Mouse (Mus musculus) layer of hippocampus, adult 9-11 months (tissue): ENCODE measurements around the gene Nme9.
A peak's percentile ranks its signal among the peaks of the same experiment; 100 is the strongest.

Experiments used
- DNase-seq: peaks from one replicate; pipeline ENCODE4 v3.0.0; 2022

Gene Nme9

GRCm38 (mm10) chr9:99437031-99437764 lies 14.1 kb upstream of the Nme9 start, which contains the start of gene Mras:
Gene Mras, minus strand, starts transcription at chr9:99437381.
- DNase-seq = no peak

- no peak for DNase-seq
These were observed 13.3 kb upstream of the Nme9 start for GRCm38 (mm10) chr9:99437781-99438565.

GRCm38 (mm10) chr9:99439064-99439463 lies 12.2 kb upstream of the Nme9 start:
- no peak for DNase-seq

- peak; percentile 62 for DNase-seq
These were observed 10.3 kb upstream of the Nme9 start for GRCm38 (mm10) chr9:99440941-99441340.

GRCm38 (mm10) chr9:99441647-99442433 lies 9.4 kb upstream of the Nme9 start:
- DNase-seq = no peak

- no peak for DNase-seq
These were observed 6.6 kb upstream of the Nme9 start for GRCm38 (mm10) chr9:99444590-99445178.

- DNase-seq = no peak
These were observed 5.0 kb upstream of the Nme9 start for GRCm38 (mm10) chr9:99446259-99446658.

- DNase-seq = peak; percentile 67
These were observed 4.0 kb upstream of the Nme9 start for GRCm38 (mm10) chr9:99447323-99447722.

GRCm38 (mm10) chr9:99449886-99450647 lies 1.2 kb upstream of the Nme9 start:
- DNase-seq = no peak

- no peak for DNase-seq
These were observed 2.9 kb downstream of the Nme9 start for GRCm38 (mm10) chr9:99454211-99454610.

- DNase-seq = no peak
These were observed 7.4 kb downstream of the Nme9 start for GRCm38 (mm10) chr9:99458529-99459208.

- no peak for DNase-seq
These were observed 8.5 kb downstream of the Nme9 start for GRCm38 (mm10) chr9:99459730-99460129.

- no peak for DNase-seq
These were observed 13.6 kb downstream of the Nme9 start for GRCm38 (mm10) chr9:99464876-99465275.

GRCm38 (mm10) chr9:99468572-99468971 lies 17.3 kb downstream of the Nme9 start:
- no peak for DNase-seq

GRCm38 (mm10) chr9:99469681-99470273 lies 18.5 kb downstream of the Nme9 start:
- DNase-seq = no peak

- no peak for DNase-seq
These were observed 19.2 kb downstream of the Nme9 start for GRCm38 (mm10) chr9:99470347-99471092.

- DNase-seq = no peak
These were observed 20.1 kb downstream of the Nme9 start for GRCm38 (mm10) chr9:99471334-99471733.

- peak; percentile 53 for DNase-seq
These were observed 28.0 kb downstream of the Nme9 start for GRCm38 (mm10) chr9:99479181-99479711.

- no peak for DNase-seq
These were observed 29.5 kb downstream of the Nme9 start for GRCm38 (mm10) chr9:99480764-99481163.

GRCm38 (mm10) chr9:99483191-99483590 lies 31.9 kb downstream of the Nme9 start:
- no peak for DNase-seq
